Mouse (Mus musculus): ENCODE results near the gene Fscn1.

GRCm38 (mm10) chr5:142926204-142926939 lies 33.8 kb upstream of the Fscn1 start:
- TF ChIP-seq POLR2A (IDR thresholded peaks at IDR 0.05; ENCODE audit: insufficient read depth, low read depth, low read length) (no peak), CTCF (IDR thresholded peaks at IDR 0.05; ENCODE audit: insufficient read depth, low read depth, low read length) (no peak)

All from olfactory bulb, adult 2 months (tissue).